ENCODE assay signal across 17 mouse cellular contexts in the genomic region with DNA sequence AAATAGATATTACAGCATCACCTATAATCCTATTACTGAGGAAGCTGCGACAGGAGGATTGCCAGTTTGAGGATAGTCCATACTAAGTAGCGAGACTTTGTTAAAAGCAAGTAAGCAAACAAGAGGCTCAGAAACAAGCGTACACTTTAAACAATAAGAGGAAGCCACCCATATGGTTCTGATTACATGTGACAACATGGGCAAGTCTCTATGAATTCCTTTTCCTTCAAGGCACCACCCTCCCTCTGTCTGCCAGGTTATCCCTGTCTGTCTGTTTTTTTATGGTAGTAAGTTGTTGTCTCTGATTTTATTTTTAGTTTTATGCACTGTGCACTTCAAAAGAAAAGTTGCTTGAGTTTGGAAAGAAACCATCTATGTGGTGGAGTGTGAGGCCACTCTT.
"Had no signal": no experiment of that assay in that cellular context is flagged by ENCODE, and none has a peak within 500 bp of the region (broad histone marks: within the 10 kb centered on the region; RNA-seq: fewer than 3 reads in every experiment).

No protein-coding gene starts in this region.

- H3K4me3 ChIP-seq: lung, embryonic 15.5 days; megakaryocyte, embryonic 14.5 days; midbrain, embryonic 13.5 days; midbrain, embryonic 15.5 days; neural tube, embryonic 12.5 days; stomach, embryonic 15.5 days had no signal

- H3K4me1 ChIP-seq: lung, embryonic 15.5 days; megakaryocyte, embryonic 14.5 days; midbrain, embryonic 13.5 days; midbrain, embryonic 15.5 days; neural tube, embryonic 12.5 days; stomach, embryonic 15.5 days had no signal

- H3K4me2 ChIP-seq: lung, embryonic 15.5 days; midbrain, embryonic 11.5 days; midbrain, embryonic 13.5 days; midbrain, embryonic 15.5 days; neural tube, embryonic 12.5 days; stomach, embryonic 15.5 days had no signal

- H3K27ac ChIP-seq: lung, embryonic 15.5 days; macrophage; midbrain, embryonic 13.5 days; midbrain, embryonic 15.5 days; neural tube, embryonic 12.5 days; stomach, embryonic 15.5 days; stomach, postnatal 0 days had no signal

- DNase-seq: lung, adult 2 months; lung, postnatal 14 days; lung, postnatal 36 days; right cerebral cortex, postnatal 14 days; thymus, adult 2 months; thymus, postnatal 25 days; thymus, postnatal 4 days had no signal

- H3K9ac ChIP-seq: lung, embryonic 15.5 days; midbrain, embryonic 13.5 days; midbrain, embryonic 15.5 days; neural tube, embryonic 12.5 days; stomach, embryonic 15.5 days had no signal

- H3K9me3 ChIP-seq: lung, embryonic 15.5 days; midbrain, embryonic 13.5 days; midbrain, embryonic 15.5 days; neural tube, embryonic 12.5 days; stomach, embryonic 15.5 days had no signal

- H3K36me3 ChIP-seq: lung, embryonic 15.5 days; midbrain, embryonic 13.5 days; midbrain, embryonic 15.5 days; neural tube, embryonic 12.5 days; stomach, embryonic 15.5 days had no signal

- H3K27me3 ChIP-seq: lung, embryonic 15.5 days; megakaryocyte, embryonic 14.5 days; midbrain, embryonic 13.5 days; midbrain, embryonic 15.5 days; neural tube, embryonic 12.5 days; stomach, embryonic 15.5 days had no signal

- ATAC-seq: lung, postnatal 0 days; midbrain, embryonic 13.5 days; midbrain, embryonic 15.5 days had no signal
